Mouse (Mus musculus): ENCODE measurements around the gene Ddah2. TPM values are rescaled to one million over a fixed set of nuclear protein-coding genes. Genes with fewer than 3 reads are reported as not detected.
A peak's percentile ranks its signal among the peaks of the same experiment; 100 is the strongest.

Ddah2 gene
- total and polyA plus RNA-seq, 2 experiments from 2014 or later = 204 to 210 TPM

DNA sequence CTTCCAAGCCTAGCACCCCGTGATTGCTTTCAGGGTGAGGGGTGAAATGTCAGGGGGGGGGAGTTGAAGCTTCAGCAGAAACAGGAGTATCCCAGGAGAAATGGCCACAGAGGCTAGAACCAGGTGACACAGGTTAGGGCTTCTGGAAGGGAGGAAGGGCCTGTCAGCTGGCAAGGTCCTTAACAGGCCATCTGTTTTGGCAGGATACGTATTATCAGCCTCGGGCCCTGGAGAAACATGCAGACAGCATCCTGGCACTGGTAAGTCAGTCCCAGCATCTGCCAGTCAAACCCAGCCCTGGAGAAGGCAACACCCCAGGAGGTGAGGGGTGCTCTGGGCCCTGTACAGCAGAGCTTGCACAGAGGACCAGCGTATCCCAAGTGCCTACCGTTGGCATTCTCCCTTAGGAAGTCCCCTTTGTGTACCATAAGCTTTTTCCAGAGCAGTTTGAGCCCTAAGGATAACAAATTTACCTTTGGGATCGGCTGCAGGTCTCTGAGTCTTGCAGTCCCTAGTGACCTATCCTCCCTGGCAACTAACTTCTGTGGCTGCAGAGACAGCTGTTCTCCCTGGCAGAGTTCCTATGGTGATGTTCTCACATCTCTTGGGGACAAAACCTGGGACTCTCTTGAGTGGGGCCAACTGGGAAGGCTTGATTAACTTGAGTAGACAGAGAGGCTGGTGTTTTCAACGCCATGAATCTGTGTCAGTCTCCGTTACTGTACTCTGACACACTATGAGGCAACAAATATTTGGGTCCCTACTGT, 31.5 kb downstream of the Ddah2 start:
- H3K27ac ChIP-seq (ENCODE audit: low read depth, low read length) = 0 out of 2 replicates have a peak overlapping the region, but pooled peaks have one; percentile 26
- DNase-seq (ENCODE audit: low spot score) (peak; percentile 67), ATAC-seq (ENCODE audit: low FRiP score) (no peak)
- H3K4me2 ChIP-seq (ENCODE audit: low read depth, low read length, poor library complexity, severe bottlenecking) = peak overlapping the region; percentile 61
- 0 out of 2 replicates have a peak, but pooled peaks cover 4% of the 10 kb centered on the region for H3K4me1 ChIP-seq (ENCODE audit: insufficient read depth, low read length)
- H3K36me3 ChIP-seq (ENCODE audit: insufficient read depth, low read length) = peaks cover 26% of the 10 kb centered on the region
- no peaks in the 10 kb centered on the region for H3K27me3 ChIP-seq (ENCODE audit: insufficient read depth, low read length)
- no peaks in the 10 kb centered on the region for H3K9me3 ChIP-seq (ENCODE audit: low read length)
- peak overlapping the region; percentile 91 for H3K9ac ChIP-seq (replicated peaks; ENCODE audit: low read length, poor library complexity, severe bottlenecking)
- no peak for TF ChIP-seq CTCF (IDR thresholded peaks at IDR 0.05)
- WGBS = 61% methylated on average over 8 of the region's 8 CpGs
- peak overlapping the region; percentile 67 for H3K4me3 ChIP-seq (ENCODE audit: low read depth, low read length)

DNA sequence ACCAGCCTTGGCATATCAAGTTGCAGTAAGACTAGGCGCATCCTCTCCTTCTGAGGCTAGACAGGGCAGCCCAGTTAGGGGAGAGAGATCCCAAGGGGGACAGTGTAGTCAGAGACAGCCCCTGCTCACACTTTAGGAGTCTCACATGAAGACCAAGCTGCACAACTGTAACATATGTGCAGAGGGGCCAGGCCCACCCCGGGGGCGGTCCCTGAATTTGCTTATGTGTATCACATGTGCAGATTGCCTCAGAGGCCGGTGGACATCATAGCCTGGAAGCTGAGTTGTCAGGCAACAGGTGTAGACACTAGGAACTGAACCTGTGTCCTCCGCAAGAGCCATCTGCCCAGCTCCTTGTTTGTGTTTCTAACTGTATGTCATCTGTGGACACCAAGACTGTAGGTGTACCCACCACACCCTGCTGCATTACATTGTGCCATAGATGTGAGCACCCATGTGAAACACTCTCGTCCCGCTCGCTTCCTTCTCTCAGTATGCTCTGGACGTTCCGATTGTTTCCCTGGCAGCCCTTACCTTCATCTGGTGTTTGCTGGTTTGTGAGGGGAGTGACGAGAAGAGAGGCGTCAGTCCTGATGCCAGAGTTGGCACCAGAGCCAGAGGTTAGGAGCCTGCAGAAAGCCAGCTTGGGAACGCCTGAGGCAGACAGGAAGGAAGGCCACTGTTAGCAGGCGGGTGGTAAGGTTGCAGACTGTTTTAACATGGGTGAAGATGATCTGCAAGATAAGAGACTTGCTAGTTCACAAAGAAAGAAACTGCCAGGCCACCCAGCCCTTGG, 33.8 kb downstream of the Ddah2 start:
- Histone ChIP-seq H3K27me3 (ENCODE audit: insufficient read depth, low read length) (no peaks in the 10 kb centered on the region), H3K4me2 (ENCODE audit: low read depth, low read length, poor library complexity, severe bottlenecking) (no peak overlapping the region), H3K9ac (replicated peaks; ENCODE audit: low read length, poor library complexity, severe bottlenecking) (no peak overlapping the region), H3K4me1 (ENCODE audit: insufficient read depth, low read length) (0 out of 2 replicates have a peak, but pooled peaks cover 4% of the 10 kb centered on the region), H3K4me3 (ENCODE audit: low read depth, low read length) (no peak overlapping the region), H3K27ac (ENCODE audit: low read depth, low read length) (no peak overlapping the region), H3K9me3 (ENCODE audit: low read length) (no peaks in the 10 kb centered on the region), H3K36me3 (ENCODE audit: insufficient read depth, low read length) (peaks cover 45% of the 10 kb centered on the region)
- 91% methylated on average over 14 of the region's 14 CpGs for WGBS
- no peak for DNase-seq (ENCODE audit: low spot score)
- no peak for TF ChIP-seq CTCF (IDR thresholded peaks at IDR 0.05)
- no peak for ATAC-seq (ENCODE audit: low FRiP score)

DNA sequence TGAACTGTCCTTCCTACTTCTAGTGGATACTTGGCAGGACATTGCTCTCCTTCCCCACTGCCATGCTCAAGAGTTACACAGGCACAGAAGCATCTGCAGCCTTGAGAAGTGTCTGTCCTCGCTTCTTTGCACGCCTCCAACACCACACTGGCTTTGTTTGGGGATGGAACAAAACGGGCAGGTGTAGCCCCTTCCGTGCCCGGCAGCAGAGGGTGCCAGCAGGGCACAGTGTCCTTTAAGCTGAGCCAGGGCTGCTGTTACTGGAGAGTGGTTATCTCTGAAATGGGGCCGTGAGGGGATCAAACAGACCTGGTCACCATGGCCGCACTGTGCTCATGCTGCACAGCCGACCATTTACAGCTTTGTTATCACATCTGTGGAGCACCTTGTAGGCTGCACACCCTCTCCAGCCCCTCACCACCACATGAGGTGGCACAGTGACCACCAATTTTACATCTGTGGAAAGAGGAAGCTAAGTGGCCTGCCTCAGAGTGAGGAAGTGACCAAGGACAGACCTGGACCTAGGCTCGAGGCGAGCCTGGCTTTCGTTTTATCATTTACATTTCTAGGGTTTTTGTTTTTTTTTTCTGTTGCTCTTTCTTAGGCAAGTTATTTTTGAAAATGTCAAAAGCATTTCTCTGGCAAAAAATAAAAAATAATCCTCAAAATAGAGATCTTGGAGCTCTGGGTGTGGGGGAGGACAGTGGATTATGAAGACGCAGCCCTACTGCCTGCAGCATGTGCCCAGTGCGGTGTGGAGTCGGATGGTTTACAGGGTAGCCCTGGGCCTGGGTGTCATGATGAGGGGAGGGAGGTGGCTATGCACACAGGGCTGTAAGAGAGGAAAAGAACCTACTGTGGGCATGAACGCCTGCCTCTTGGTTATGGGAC, 35.9 kb downstream of the Ddah2 start:
- WGBS = 90% methylated on average over 15 of the region's 15 CpGs
- ATAC-seq (ENCODE audit: low FRiP score) = no peak
- DNase-seq (ENCODE audit: low spot score) = no peak
- H3K27ac ChIP-seq (ENCODE audit: low read depth, low read length) = no peak overlapping the region
- no peaks in the 10 kb centered on the region for H3K27me3 ChIP-seq (ENCODE audit: insufficient read depth, low read length)
- no peak overlapping the region for H3K4me2 ChIP-seq (ENCODE audit: low read depth, low read length, poor library complexity, severe bottlenecking)
- H3K9ac ChIP-seq (replicated peaks; ENCODE audit: low read length, poor library complexity, severe bottlenecking) = no peak overlapping the region
- no peaks in the 10 kb centered on the region for H3K9me3 ChIP-seq (ENCODE audit: low read length)
- 0 out of 2 replicates have a peak, but pooled peaks cover 4% of the 10 kb centered on the region for H3K4me1 ChIP-seq (ENCODE audit: insufficient read depth, low read length)
- TF ChIP-seq CTCF (IDR thresholded peaks at IDR 0.05) = no peak
- H3K4me3 ChIP-seq (ENCODE audit: low read depth, low read length) = no peak overlapping the region
- H3K36me3 ChIP-seq (ENCODE audit: insufficient read depth, low read length) = peaks cover 60% of the 10 kb centered on the region

DNA sequence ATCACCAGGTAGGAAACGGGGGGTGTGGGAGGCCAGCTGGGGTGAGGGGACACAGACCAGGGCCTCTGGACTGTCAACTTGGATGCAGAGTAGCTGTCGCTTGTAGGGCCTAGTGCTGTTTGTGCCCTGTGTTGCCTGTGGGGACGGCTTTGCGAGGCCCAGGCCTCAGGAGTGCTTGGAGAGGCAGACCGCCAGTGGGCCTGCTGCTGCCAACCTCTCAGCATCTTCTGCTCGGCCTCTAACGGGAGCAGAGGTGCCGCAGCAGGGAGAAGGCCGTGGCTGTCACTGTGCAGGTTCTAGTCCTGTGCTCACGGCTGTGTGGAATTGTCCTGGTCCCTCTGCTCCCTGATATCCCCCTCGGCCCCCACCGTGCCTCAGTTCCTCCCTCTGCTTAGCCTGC, 37.8 kb downstream of the Ddah2 start:
- no peak overlapping the region for H3K27ac ChIP-seq (ENCODE audit: low read depth, low read length)
- H3K36me3 ChIP-seq (ENCODE audit: insufficient read depth, low read length) = peaks cover 75% of the 10 kb centered on the region
- H3K4me1 ChIP-seq (ENCODE audit: insufficient read depth, low read length) = no peaks in the 10 kb centered on the region
- WGBS = 81% methylated on average over 12 of the region's 12 CpGs
- TF ChIP-seq CTCF (IDR thresholded peaks at IDR 0.05) = no peak
- no peak overlapping the region for H3K4me3 ChIP-seq (ENCODE audit: low read depth, low read length)
- H3K27me3 ChIP-seq (ENCODE audit: insufficient read depth, low read length) = no peaks in the 10 kb centered on the region
- H3K9me3 ChIP-seq (ENCODE audit: low read length) = no peaks in the 10 kb centered on the region
- ATAC-seq (ENCODE audit: low FRiP score) (no peak), DNase-seq (ENCODE audit: low spot score) (no peak)
- H3K4me2 ChIP-seq (ENCODE audit: low read depth, low read length, poor library complexity, severe bottlenecking) = no peak overlapping the region
- 0 out of 2 replicates have a peak overlapping the region, but pooled peaks have one; percentile 13 for H3K9ac ChIP-seq (replicated peaks; ENCODE audit: low read length, poor library complexity, severe bottlenecking)

DNA sequence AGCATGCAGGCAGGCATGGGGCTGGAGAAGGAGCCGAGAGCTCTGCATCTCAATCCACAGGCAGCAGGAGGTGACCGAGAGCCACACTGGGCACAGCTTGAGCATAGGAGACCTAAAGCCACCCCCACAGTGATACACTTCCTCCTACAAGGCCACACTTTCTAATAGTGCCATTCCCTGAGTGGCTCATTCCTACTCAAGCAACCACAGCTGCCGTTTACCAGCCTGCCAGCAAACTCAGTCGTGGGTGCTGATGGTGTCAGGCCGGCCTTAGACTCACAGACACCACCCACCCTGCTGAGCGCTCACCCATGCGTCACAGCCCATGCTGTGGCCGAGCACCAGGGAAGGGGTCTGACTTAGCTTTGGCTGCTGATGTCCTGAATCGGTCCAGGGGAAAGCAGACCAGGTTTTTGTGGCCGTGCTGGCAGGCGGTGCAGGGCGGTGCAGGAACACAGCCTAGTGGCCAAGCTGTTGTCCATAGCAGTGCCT, 38.4 kb downstream of the Ddah2 start:
- WGBS = 74% methylated on average over 12 of the region's 12 CpGs
- Histone ChIP-seq H3K4me1 (ENCODE audit: insufficient read depth, low read length) (no peaks in the 10 kb centered on the region), H3K27me3 (ENCODE audit: insufficient read depth, low read length) (no peaks in the 10 kb centered on the region), H3K9ac (replicated peaks; ENCODE audit: low read length, poor library complexity, severe bottlenecking) (no peak overlapping the region), H3K27ac (ENCODE audit: low read depth, low read length) (no peak overlapping the region), H3K36me3 (ENCODE audit: insufficient read depth, low read length) (peaks cover 78% of the 10 kb centered on the region), H3K4me2 (ENCODE audit: low read depth, low read length, poor library complexity, severe bottlenecking) (no peak overlapping the region), H3K9me3 (ENCODE audit: low read length) (no peaks in the 10 kb centered on the region), H3K4me3 (ENCODE audit: low read depth, low read length) (no peak overlapping the region)
- no peak for TF ChIP-seq CTCF (IDR thresholded peaks at IDR 0.05)
- ATAC-seq (ENCODE audit: low FRiP score) (no peak), DNase-seq (ENCODE audit: low spot score) (no peak)

All from midbrain, postnatal 0 days (tissue).